Mouse (Mus musculus) megakaryocyte, embryonic 14.5 days (primary cell): ENCODE results near the gene Muc1.

ENCODE experiments used
- FLI1 ChIP-seq: IDR thresholded peaks from 2 replicates; pipeline ENCODE4 v1.6.1; 2012; ENCODE audit warnings: low read length, inconsistent platforms, mixed read lengths
- GATA1 ChIP-seq: IDR thresholded peaks from 3 replicates; pipeline ENCODE4 v1.6.1; 2012; ENCODE audit warnings: mixed read lengths, low read length, inconsistent platforms, borderline replicate concordance

- TF ChIP-seq GATA1 (no peak), FLI1 (no peak)
Measured at GRCm38 (mm10) chr3:89226361-89226760, 2.5 kb upstream of the Muc1 start.
